Mouse (Mus musculus) cortical plate, adult 2 months (tissue): ENCODE results near the gene Stom. TPM values are rescaled to one million over a fixed set of nuclear protein-coding genes. Genes with fewer than 3 reads are reported as not detected.

Source experiments
- H3K27ac ChIP-seq: fragments of 200-500 bp; 2 replicates; pipeline ENCODE4 v1.5.1; 2012; ENCODE audit warnings: low read length, control low read depth, inconsistent platforms; ENCODE audit not compliant: insufficient read depth
- H3K4me1 ChIP-seq: fragments of 200-500 bp; 2 replicates; pipeline ENCODE4 v1.6.1; 2011; ENCODE audit warnings: low read length; ENCODE audit not compliant: control insufficient read depth, insufficient read depth
- H3K4me3 ChIP-seq: fragments of 200-500 bp; 2 replicates; pipeline ENCODE4 v1.5.1; 2011; ENCODE audit warnings: mild to moderate bottlenecking, low read length, control low read depth; ENCODE audit not compliant: insufficient read depth
- CTCF ChIP-seq: fragments of 200-500 bp; IDR thresholded peaks from 2 replicates; pipeline ENCODE4 v1.5.1; 2011; ENCODE audit warnings: mild to moderate bottlenecking, control low read depth, low read length; ENCODE audit not compliant: insufficient read depth; ENCODE audit errors: extremely low read depth
- POLR2A ChIP-seq: fragments of 200-500 bp; IDR thresholded peaks from 2 replicates; pipeline ENCODE4 v1.6.1; 2011; ENCODE audit warnings: mild to moderate bottlenecking, low read length, control low read depth; ENCODE audit not compliant: insufficient read depth; ENCODE audit errors: extremely low read depth
- polyA plus RNA-seq: library from polyadenylated mRNA; depleted of rRNA; stranded (reverse); fragments of >200 nt; gene quantifications from 2 replicates; pipeline ENCODE4 v1.2.3, GENCODE M21; 2012

Stom gene
- polyA plus RNA-seq, 1 experiment: 14.7 TPM

GRCm38 (mm10) chr2:35322404-35323164 lies 14.2 kb downstream of the Stom start:
- no peaks in the 10 kb centered on the region for H3K4me1 ChIP-seq
- no peak overlapping the region for H3K27ac ChIP-seq
- TF ChIP-seq CTCF: no peak
- H3K4me3 ChIP-seq: no peak overlapping the region

- TF ChIP-seq CTCF: no peak
- no peak for TF ChIP-seq POLR2A
- Histone ChIP-seq H3K4me3 (no peak overlapping the region), H3K4me1 (no peaks in the 10 kb centered on the region), H3K27ac (no peak overlapping the region)
Measured at GRCm38 (mm10) chr2:35320399-35320798, 16.4 kb downstream of the Stom start.

- Histone ChIP-seq H3K27ac (no peak overlapping the region), H3K4me1 (no peaks in the 10 kb centered on the region), H3K4me3 (no peak overlapping the region)
- TF ChIP-seq CTCF: no peak
- no peak for TF ChIP-seq POLR2A
Measured at GRCm38 (mm10) chr2:35318405-35318804, 18.4 kb downstream of the Stom start.

GRCm38 (mm10) chr2:35317604-35318003 lies 19.2 kb downstream of the Stom start:
- Histone ChIP-seq H3K27ac (no peak overlapping the region), H3K4me3 (no peak overlapping the region), H3K4me1 (no peaks in the 10 kb centered on the region)
- TF ChIP-seq CTCF (no peak), POLR2A (no peak)

- TF ChIP-seq CTCF (no peak), POLR2A (no peak)
- Histone ChIP-seq H3K27ac (no peak overlapping the region), H3K4me1 (no peaks in the 10 kb centered on the region), H3K4me3 (no peak overlapping the region)
Measured at GRCm38 (mm10) chr2:35314300-35314699, 22.5 kb downstream of the Stom start.

- no peak overlapping the region for H3K27ac ChIP-seq
- no peaks in the 10 kb centered on the region for H3K4me1 ChIP-seq
- no peak overlapping the region for H3K4me3 ChIP-seq
- TF ChIP-seq CTCF (no peak), POLR2A (no peak)
Measured at GRCm38 (mm10) chr2:35309906-35310493, 26.8 kb downstream of the Stom start.

- Histone ChIP-seq H3K4me3 (no peak overlapping the region), H3K4me1 (no peaks in the 10 kb centered on the region), H3K27ac (no peak overlapping the region)
- no peak for TF ChIP-seq POLR2A
- TF ChIP-seq CTCF: no peak
Measured at GRCm38 (mm10) chr2:35308166-35308565, 28.6 kb downstream of the Stom start.

- Histone ChIP-seq H3K4me1 (no peaks in the 10 kb centered on the region), H3K4me3 (no peak overlapping the region), H3K27ac (no peak overlapping the region)
- no peak for TF ChIP-seq CTCF
- TF ChIP-seq POLR2A: no peak
Measured at GRCm38 (mm10) chr2:35302049-35302885, 34.5 kb downstream of the Stom start.

GRCm38 (mm10) chr2:35299437-35299836 lies 37.3 kb downstream of the Stom start:
- H3K4me1 ChIP-seq: no peaks in the 10 kb centered on the region
- no peak overlapping the region for H3K27ac ChIP-seq
- no peak for TF ChIP-seq CTCF
- TF ChIP-seq POLR2A: no peak
- no peak overlapping the region for H3K4me3 ChIP-seq
